Mouse (Mus musculus) embryo, embryonic 10.5 days (tissue): ENCODE data around the gene Sertad4.

Source experiments
- DNase-seq: peaks from one replicate; pipeline ENCODE4 v3.0.0-alpha.2; 2015; ENCODE audit warnings: low spot score

The Sertad4 gene

DNA sequence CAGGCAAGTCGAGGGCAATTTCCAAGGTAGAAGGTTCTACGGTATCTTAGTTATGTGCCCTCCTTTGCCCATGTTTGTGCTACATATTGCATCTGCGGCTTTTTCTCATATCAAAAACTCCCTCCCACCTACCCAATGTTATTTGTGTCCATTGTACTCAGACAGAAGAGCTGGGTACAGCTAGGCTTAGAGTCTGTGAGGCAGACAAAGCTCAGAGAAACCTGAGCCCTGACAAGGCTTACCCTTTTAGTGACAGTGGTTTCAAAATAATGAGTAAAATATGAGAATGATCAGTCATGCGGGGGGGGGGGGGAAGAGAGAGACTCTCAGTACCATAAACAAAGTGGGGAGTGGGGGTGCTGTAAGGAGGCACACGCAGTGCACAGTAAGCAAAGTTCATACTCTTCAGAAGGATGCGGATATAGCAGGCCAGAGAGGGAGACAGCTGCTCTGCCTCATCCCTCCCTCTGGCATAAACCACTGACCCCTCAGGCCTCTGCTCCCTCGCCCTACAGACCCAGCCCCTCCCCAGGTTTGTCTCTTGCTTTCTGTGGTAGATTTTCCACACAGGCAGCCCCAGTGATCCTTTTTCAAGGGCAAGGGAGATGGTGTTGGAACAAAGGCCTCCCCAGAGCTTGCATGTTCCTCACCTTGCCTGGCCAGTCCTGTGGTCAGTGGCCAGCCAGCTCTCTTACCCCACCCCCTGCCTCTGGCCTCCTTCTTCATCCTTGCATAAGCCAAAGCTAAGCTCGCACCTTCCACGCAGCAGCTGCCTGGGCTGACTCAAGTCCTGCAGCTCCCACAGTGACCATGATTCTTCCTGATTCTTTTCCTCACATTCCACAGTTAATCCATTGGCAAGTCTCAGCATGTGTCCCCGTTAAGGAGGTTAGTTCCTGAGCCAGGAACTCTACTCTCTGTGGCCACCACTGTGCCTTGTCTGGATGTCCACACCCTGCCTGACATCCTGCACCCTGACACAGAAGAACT is 49.1 kb downstream of the Sertad4 start:
- no peak for DNase-seq

DNA sequence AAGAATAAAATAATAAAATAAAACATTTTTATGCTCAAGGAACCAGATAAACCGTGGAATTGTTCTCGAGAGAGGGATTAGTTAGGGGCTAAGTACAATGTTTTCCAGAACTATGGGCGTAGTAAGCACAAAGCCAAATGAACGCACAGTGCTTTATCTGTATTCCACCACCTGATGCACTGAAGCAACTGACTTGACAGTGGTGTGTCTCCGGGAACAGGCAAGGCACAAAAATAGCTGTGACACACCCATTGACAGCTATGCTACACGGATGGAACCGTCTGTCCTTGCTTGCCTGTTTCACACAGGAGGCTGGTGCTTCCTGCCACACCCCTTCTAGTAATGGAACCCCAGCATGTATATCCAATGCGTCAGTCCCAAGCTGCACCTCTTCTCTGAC is 55.2 kb downstream of the Sertad4 start:
- DNase-seq = no peak

DNA sequence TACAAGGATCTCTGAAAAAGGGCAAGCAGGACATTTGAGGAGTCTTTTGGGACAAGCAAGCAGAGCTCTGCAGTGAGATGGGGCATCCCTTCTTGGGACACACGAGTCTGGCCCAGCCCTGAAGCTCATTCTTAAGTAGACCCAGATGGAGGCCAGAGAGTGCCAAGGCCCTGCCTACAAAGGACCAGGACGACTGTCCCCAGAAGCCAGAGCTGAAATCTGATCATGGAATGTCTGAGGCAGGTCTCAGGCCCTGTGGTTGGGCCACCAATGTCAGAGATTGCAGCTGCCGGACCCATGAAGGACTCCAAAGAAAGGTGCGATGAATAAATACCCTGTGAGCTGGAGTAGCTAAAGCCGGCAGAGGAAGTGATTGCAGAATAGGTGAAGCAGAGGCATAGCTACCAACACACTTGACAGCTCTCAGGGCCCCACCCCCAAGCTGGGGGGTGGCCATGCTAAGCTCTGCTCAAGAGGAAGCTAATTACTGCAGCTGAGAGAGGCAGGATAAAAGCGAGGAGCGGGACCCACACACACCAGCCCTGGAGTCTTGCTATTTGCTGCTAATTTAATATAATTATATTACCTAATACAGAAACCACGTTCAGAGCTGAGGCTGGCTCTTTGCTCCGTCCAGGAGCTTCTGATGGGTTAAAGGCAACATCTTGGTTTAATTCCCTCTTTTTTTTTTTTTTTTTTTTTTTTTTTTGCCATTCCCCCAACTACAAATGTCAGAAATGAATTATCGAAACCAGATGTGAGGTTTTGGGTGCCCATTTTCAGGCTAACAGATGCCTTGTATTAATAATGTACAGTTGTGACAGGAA is 56.2 kb downstream of the Sertad4 start:
- peak; percentile 67 for DNase-seq

DNA sequence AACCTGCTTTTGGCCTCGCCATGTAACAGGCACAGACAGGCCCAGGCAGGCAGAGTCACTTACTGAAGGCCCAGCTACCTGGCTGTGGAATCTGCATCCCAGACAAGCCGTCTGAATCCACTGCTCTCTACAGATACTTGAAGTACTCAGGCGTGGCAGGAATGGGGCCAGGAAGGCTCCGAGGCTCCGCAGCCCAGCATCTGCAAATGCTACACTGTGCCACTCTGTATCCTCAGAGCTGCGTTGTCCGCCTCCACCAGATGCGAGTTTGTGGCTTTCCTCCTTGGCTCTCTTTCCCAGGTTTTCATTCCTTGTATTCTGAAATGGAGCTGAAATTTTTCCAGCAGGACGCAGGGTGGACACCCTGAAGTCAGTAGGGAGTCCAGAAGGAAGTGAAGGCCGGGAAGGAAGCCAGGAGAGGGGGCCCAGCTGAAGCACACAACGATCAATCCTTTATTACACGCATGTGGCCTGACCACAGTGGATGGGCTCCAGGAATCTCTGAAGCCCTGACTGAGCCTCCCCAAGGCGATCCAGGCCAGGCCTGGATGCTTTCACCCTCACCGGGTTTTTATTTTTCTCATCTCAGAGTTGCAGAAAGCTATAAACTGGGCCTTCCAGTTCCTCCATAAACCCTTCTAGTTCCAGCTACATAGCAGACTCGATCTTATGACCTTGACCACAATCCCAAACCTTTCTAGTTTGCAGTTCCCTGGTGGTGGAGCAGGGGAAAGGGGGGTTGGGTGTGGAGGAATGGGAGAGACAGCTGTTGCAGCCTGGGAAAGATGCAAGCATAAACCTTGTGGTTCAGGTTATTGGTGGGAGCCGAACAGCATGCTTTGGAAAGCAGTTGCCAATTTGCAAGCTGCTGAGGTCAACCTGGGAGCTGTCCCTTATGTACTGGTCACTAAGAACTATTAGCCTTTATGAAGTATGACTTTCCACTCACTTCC is 57.1 kb downstream of the Sertad4 start:
- DNase-seq = no peak

DNA sequence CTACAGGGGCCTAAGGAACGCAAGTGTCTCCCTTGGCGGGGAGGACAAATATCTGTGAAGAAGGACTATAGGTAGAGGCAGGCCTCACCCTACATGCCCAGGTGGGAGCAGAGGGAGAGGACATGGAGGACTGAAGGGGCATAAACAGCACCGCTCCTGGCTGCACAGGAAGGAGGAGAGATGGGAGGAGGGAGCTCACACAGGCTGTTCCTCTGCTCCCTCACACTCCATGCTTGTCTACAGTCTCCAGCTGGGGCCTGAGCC is 58.6 kb downstream of the Sertad4 start:
- DNase-seq = no peak

DNA sequence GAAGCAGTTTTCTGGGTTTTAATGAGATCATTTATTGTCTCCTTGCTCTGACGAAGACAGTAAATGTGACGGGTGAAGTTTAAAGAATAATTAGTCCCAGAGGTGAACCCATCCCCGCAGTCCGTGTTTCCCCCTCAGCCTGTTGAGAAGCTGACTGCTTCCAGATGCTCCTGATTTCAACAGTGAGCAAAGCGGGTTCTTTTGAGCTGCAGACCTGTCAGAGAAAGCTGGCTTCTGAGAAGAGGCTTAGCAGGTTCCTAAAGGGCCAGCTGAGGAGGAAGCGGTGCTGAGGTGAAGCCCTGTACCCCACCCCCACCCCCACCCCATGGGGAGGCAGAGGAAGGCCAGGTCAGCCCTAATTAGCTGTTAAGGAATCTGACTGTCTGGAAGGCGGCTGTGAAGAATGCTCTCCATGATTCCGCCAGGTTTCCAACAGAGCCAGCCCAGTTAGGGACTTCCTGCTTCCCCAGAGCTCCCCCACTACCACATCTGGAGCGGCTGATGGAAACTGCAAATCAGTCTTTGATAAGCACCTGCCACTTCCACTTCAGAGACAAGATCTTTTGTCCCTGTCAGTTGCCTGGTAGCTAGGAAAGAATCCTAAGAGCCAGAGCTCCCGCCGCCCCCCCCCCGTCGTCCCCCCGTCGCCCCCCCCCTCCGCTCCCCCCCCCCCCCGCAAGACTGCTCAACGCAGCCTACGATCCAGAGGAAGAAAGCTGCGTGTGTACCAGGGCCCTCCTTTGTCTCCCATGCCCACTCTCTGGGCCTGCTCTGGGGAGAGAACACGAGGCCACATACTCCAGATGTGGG is 59.1 kb downstream of the Sertad4 start:
- peak; percentile 78 for DNase-seq

DNA sequence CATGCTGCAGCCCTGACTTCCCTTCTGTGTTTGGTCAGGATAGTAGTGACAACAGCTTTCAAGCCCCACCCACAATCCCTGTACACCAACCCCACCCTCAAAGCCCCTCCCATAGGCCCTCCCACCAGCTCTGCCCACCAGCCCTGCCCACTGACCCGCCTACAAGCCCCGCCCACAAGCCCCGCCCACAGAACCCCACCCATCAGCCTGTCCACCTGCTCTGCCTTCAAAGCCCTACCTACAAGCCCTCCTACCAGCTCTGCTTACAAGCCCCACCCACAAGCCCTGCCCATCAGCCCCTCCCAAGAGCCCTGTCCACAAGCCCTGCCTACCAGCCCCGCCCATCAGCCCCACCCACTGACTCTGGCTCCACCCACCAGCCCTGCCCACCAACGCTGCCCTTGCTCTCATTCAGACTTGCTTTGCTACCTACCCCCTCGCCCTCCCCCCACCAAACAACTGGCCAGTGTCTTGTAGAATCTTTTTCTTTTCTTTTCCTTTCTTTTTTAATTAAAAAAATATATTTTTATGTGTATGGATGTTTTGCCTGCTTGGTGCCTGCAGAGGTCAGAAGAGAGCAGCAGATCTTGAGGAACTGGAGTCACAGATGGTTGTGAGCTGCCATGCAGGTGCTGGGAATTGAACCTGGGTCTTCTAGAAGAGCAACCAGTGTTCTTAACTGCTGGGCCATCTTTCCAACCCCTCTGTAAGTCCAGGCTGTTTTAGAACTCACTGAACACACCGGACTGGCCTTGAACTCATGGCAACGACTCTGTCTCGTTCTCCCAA is 60.4 kb downstream of the Sertad4 start:
- no peak for DNase-seq
